Mouse (Mus musculus) bone marrow macrophage, adult 2 months (primary cell): ENCODE results near the gene Gys1. TPM values are rescaled to one million over a fixed set of nuclear protein-coding genes. Genes with fewer than 3 reads are reported as not detected.

Experiments
- H3K27ac ChIP-seq: 2 replicates; pipeline ENCODE4 v1.5.1; 2012; ENCODE audit warnings: low read depth, low read length; ENCODE audit not compliant: insufficient read depth
- H3K4me1 ChIP-seq: 2 replicates; pipeline ENCODE4 v1.6.1; 2012; ENCODE audit warnings: low read length; ENCODE audit not compliant: control insufficient read depth, insufficient read depth
- H3K4me3 ChIP-seq: 2 replicates; pipeline ENCODE4 v1.5.1; 2012; ENCODE audit warnings: mild to moderate bottlenecking, low read length, moderate library complexity; ENCODE audit not compliant: insufficient read depth
- CTCF ChIP-seq: IDR thresholded peaks from 2 replicates; pipeline ENCODE4 v1.5.1; 2012; ENCODE audit warnings: low read depth, mild to moderate bottlenecking, low read length, moderate library complexity
- POLR2A ChIP-seq: IDR thresholded peaks from 2 replicates; pipeline ENCODE4 v1.6.1; 2012; ENCODE audit warnings: mild to moderate bottlenecking, low read depth, low read length, borderline replicate concordance
- polyA plus RNA-seq: library from polyadenylated mRNA; stranded (reverse); fragments of >200 nt; gene quantifications from 2 replicates; pipeline ENCODE4 v1.2.4, GENCODE M21; 2012; ENCODE audit not compliant: missing spikeins, insufficient read depth, insufficient read length

The Gys1 gene
- 12.8 and 14.3 TPM in 2 replicates for polyA plus RNA-seq

GRCm38 (mm10) chr7:45434203-45435015 lies at the start of gene Gys1:
Gys1 (plus strand) TSS chr7:45434844.
- Histone ChIP-seq H3K27ac (peak within 1 kb of the TSS; percentile 31), H3K4me1 (peaks cover 20% of the 10 kb centered on the region), H3K4me3 (peak within 1 kb of the TSS; percentile 81)
- TF ChIP-seq POLR2A (no peak), CTCF (peak; percentile 51)

- TF ChIP-seq POLR2A (no peak), CTCF (no peak)
- Histone ChIP-seq H3K4me1 (peaks cover 18% of the 10 kb centered on the region), H3K27ac (no peak overlapping the region), H3K4me3 (no peak overlapping the region)
Measured at GRCm38 (mm10) chr7:45386077-45386476, 48.6 kb upstream of the Gys1 start.

- Histone ChIP-seq H3K4me3 (peak overlapping the region; percentile 70), H3K27ac (peak overlapping the region; percentile 85), H3K4me1 (peaks cover 16% of the 10 kb centered on the region)
- TF ChIP-seq POLR2A (no peak), CTCF (no peak)
Measured at GRCm38 (mm10) chr7:45395129-45395541, 39.5 kb upstream of the Gys1 start.

- peaks cover 16% of the 10 kb centered on the region for H3K4me1 ChIP-seq
- TF ChIP-seq CTCF, result no peak; the same call in 1 of the 2 replicates
- no peak for TF ChIP-seq POLR2A
- peak within 1 kb of the TSS; percentile 85 for H3K27ac ChIP-seq
- H3K4me3 ChIP-seq, result peak within 1 kb of the TSS; percentile 76
Measured at GRCm38 (mm10) chr7:45395578-45396336, 38.9 kb upstream of the Gys1 start, which contains the start of gene Snrnp70. Snrnp70 (minus strand) TSS chr7:45395742.

GRCm38 (mm10) chr7:45396337-45396775 lies 38.3 kb upstream of the Gys1 start:
- peaks cover 16% of the 10 kb centered on the region for H3K4me1 ChIP-seq
- peak overlapping the region; percentile 76 for H3K4me3 ChIP-seq
- peak overlapping the region; percentile 83 for H3K27ac ChIP-seq

- peak overlapping the region; percentile 11; the same call in 1 of the 2 replicates for H3K27ac ChIP-seq
- no peak overlapping the region for H3K4me3 ChIP-seq
- TF ChIP-seq CTCF (no peak), POLR2A (no peak)
Measured at GRCm38 (mm10) chr7:45396787-45397186, 37.9 kb upstream of the Gys1 start.

GRCm38 (mm10) chr7:45401521-45402085 lies 33.0 kb upstream of the Gys1 start:
- no peak overlapping the region for H3K4me3 ChIP-seq
- TF ChIP-seq POLR2A (no peak), CTCF (no peak)
- H3K4me1 ChIP-seq, result peaks cover 11% of the 10 kb centered on the region; the same call in 1 of the 2 replicates
- no peak overlapping the region for H3K27ac ChIP-seq

More at GRCm38 (mm10) chr7:45396787-45397186, 37.9 kb upstream of the Gys1 start:
- H3K4me1 ChIP-seq, result peaks cover 13% of the 10 kb centered on the region

GRCm38 (mm10) chr7:45403532-45404261 lies 30.9 kb upstream of the Gys1 start:
- no peak overlapping the region for H3K27ac ChIP-seq
- H3K4me3 ChIP-seq, result no peak overlapping the region
- no peak for TF ChIP-seq POLR2A
- TF ChIP-seq CTCF, result peak; percentile 49; the same call in 1 of the 2 replicates
- H3K4me1 ChIP-seq, result peaks cover 4% of the 10 kb centered on the region; the same call in 1 of the 2 replicates
